Mouse (Mus musculus) embryonic fibroblast, embryonic 13.5 days (primary cell): ENCODE results near the gene Oaf.

Source experiments
- CTCF ChIP-seq: IDR thresholded peaks from 2 replicates; pipeline ENCODE4 v1.5.1; 2011; ENCODE audit warnings: mild to moderate bottlenecking, control low read depth, low read length, moderate library complexity, borderline replicate concordance; ENCODE audit not compliant: insufficient read depth
- POLR2A ChIP-seq: IDR thresholded peaks from 2 replicates; pipeline ENCODE4 v1.6.1; 2011; ENCODE audit warnings: low read depth, mild to moderate bottlenecking, control low read depth, low read length, moderate library complexity

DNA sequence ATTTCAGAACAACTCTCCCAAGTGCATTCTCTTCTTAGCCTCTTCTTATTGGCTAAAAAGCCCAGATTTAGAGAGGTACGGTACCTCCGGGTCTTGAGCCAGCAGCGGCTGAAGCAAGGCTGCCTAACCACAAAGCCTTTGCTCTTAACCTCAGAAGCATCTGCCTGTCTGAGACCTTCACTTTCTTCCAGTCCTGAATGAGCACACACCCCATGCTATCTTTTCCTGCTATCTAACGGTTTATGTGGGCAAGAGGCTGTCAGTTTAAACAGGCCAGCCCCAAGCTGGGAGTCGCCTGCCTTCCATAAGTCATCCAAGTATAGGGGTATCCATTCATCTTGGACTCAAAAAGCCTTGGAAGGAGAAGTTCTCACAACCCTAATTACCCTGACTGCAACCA lies 2.7 kb upstream of the Oaf start:
- no peak for TF ChIP-seq CTCF
- no peak for TF ChIP-seq POLR2A
